Mouse (Mus musculus) left cerebral cortex, adult 8-10 months (tissue): ENCODE measurements at regions not wholly inside any gene's neighbourhood (a gene's known extent, or its start where the extent isn't known, plus 50 kb on each side); places are given as distances from the start of the nearest gene placed in this dataset.
A peak's percentile ranks its signal among the peaks of the same experiment; 100 is the strongest.
"Not testable (repeated sequence)": the region's sequence is repeated elsewhere in the genome, so short reads cannot be mapped to it uniquely, and the experiment has no call there.

Experiments
- DNase-seq, 2 experiments: peaks; one replicate each; pipeline ENCODE4 v3.0.0; 2022; ENCODE audit warnings: low spot score in 2 of 2

DNA sequence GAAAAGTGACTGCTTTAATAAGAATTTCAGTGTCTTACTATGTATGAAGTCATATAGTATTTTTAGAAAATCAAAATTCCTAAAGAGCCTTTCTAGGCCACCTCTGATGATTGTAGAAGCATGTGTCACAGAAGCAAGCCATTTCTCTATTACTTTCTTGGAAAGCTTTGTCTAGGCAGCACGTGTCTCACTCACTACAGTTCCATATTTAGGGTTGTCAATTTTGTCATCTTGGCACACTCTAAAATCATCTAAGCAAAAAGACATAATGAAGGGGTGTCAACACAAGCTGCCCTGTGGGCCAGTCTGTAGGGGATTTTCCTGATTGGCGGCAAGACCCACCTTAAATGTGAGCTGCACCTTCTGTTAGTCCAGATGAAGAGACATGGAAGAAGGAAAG is 723.1 kb upstream of the Brinp1 start:
- DNase-seq, result no peak

GRCm38 (mm10) chr4:69673456-69673855 is 719.3 kb upstream of the Brinp1 start:
- no peak for DNase-seq

GRCm38 (mm10) chr4:69628908-69629307 is 674.7 kb upstream of the Brinp1 start:
- no peak for DNase-seq

DNA sequence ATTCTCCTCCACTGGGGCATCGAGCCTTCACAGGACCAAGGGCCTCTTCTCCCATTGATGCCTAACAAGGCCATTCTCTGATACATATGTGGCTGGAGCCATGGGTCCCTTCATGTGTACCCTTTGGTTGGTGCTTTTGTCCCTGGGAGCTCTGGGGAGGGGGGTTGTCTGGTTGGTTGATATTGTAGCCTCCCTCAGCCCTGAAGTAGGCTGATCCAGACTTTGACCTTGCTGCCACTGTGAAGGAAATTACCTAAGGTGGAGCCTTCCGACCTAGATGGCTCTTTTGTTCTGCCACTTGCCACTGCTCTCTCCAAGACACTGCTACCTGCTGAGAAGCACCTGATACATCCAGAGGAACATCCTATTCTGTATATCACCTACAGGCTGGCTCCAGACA is 672.2 kb upstream of the Brinp1 start:
- DNase-seq, result not testable (repeated sequence)

DNA sequence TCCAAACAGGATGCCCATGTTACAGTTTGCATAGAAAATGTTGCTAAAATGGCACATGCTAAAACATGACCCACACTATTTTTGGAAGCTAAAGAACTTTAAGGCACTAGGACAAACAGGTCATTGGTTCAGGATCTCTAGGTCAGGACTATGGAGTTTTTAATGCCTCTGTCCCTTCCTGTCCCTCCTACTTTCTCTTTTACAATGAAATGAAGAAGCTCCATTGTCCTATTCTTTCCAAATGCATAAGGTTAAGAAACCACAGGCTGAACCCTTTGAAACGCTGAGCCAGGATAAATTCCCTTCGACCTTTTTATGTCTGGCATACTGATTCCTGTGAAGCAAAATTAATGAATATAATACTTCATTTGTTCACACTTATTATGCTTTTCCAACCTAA is 671.6 kb upstream of the Brinp1 start:
- no peak for DNase-seq

DNA sequence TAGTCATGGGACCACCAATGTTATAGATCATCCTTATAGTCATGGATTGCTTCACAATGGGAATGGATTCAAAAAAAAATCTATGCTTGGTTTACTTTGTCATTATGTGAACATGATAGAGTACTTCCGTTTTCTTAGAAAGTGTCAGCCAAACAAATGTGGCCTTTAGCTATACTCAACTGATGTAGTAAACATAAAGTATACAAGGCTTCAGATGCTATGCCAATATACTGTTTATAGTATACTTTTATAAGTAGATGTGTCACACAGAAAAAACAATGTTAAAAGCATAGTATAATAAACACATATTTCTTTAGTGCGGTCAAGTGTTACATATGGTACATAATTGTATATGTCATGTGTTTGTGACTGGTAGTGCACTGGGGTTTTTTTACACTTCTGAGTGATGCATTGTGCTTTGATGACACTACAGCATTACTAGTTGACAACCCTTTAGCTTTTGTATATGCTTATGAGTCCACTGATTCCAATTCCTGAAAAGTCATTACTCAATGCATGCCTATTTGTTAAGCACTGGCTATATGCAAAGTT is 666.9 kb upstream of the Brinp1 start:
- DNase-seq, result no peak

DNA sequence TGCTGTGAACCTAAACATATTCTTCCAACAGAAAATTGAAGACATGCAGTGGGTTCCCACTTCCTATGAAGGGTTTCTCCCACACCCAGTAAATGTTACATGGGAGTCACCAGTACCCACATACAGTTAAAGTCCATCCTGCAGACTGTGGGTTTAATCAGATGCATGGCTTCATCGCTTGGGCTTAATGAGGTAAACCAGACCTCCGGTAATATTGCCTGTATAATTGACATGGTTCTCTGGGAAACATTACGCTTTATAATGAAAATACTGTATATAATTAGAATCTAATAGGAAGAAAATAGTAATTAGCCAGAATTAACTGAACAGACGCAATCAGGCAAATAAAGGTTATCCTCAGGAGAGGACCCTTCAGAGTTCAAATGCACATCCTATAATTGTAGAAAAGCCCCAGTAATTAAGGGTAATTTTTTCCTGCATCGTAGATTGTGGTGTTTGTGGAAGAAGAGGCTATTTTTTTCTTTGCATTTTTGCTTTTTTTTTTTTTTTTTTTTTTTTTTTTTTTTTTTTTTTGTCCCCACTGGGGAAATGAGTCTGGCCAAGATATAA is 664.0 kb upstream of the Brinp1 start:
- DNase-seq, result no peak

- no peak for DNase-seq
These were observed 660.7 kb upstream of the Brinp1 start for GRCm38 (mm10) chr4:69614901-69615300.

- DNase-seq, result no peak
These were observed 657.6 kb upstream of the Brinp1 start for GRCm38 (mm10) chr4:69611681-69612300.

DNA sequence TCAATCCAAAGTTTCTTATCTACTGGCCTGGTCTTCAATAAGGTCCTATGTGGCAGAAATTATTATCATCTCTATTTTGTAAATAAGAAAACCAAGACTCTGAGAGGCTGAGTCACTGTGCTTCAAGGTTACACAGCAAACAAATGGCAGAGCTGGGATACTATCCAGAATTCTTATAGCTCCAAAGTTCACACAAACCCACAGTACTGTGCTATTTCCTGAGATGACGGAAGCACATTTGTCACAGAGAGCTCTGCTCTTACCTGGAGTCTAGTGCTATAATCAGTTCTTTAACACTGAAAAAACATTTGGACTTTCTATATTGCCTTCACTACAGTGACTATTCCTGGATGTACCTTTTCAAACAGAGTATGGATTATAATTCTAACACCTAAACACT is 654.7 kb upstream of the Brinp1 start:
- DNase-seq, result no peak

- DNase-seq, result no peak
These were observed 642.9 kb upstream of the Brinp1 start for GRCm38 (mm10) chr4:69596992-69597541.

DNA sequence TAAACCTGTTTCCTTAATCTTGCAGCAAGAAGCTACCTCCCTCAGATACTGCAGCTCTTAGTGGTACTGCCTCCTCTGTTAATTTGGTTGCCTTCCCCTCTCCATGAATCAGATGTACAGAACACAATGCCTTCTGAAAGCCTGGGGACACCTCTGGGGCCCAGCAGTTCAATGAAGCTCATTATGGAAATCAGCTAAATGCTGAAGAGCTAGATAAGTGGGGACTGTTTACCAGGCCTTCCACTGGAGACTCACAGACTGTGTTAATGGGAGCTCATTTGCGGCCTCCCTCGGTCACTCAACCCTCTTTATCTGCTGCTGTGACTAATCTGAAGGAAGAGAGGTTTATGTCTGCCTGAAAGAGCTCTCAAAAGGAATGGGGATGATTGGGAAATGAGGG is 639.8 kb upstream of the Brinp1 start:
- DNase-seq, result no peak

- no peak for DNase-seq
These were observed 622.1 kb upstream of the Brinp1 start for GRCm38 (mm10) chr4:69576256-69576655.

GRCm38 (mm10) chr4:69548104-69548503 is 593.9 kb upstream of the Brinp1 start:
- no peak for DNase-seq

DNA sequence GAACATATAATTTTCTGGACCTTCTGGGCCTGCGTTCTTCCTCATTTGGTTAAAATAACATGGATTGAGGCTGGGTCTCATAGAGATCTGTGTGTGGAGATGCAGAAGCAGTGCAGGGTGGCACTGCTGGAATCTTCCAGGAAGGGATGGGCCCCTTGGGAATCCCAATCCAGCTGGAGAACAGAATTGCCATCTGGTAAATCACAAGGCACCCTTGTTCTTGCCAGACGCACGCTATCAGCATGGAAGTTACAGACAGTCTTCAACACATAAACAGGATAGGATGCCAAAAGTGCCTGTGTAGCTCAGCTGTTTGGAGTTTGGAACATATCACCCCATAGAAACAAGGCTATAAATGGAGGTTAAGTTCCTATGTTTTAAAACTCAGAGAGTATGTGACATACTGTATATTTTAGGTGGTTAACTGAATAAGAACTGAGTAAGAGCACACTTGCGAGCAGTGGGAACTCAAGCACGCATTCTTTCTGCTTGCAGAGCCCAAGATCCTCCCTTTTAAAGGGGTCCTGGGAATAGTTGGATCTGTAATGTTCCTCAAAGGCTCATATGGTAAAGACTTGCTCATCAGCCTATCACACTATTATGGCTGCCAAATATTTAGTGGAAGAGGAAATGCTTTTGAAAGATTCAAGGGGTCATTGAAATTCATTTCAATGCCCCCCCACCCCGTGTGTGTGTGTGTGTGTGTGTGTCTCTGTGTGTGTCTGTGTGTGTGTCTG is 584.1 kb upstream of the Brinp1 start:
- DNase-seq, result peak; percentile 3 to 50

GRCm38 (mm10) chr4:69533107-69533506 is 578.9 kb upstream of the Brinp1 start:
- peak in 1 of 2 experiments; percentile 18 for DNase-seq

DNA sequence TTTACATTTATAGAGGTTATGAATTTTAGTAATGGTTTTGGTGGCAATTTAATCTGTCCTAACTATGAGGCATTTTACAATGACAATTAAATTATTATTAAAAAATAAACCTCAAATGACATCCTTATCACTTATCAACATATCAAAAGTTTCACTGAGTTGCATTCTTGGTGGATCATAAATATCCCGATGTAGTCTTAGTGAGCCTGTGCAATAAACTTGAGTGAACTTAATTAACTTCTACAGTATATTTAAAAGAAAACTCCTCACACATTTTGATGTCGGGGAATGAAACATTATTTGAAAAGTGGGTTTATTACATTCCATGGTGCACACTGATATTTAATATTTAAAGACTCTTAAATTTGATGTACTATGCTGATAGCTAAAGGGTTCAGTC is 568.9 kb upstream of the Brinp1 start:
- no peak for DNase-seq

GRCm38 (mm10) chr4:69508281-69508680 is 554.1 kb upstream of the Brinp1 start:
- DNase-seq, result no peak

DNA sequence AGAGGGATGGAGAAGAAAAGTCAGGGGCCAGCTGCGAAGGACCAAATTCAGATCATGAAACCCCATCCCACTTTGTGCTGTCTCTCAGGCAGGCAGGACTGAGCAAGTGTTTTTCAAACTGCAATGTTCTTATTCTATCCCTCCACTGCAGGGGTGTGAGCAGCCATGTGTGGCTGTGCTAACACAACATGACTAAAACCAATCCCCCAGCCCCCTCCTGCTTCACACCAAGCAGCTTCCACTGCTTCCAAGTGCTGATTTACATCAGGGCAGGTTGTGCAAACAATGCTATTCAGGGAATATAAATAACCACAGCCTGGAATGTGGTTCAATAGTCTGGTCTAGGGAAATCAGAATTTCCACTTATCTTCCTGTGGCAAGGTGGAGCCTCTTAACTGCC is 517.0 kb upstream of the Brinp1 start:
- DNase-seq, result peak in 1 of 2 experiments; percentile 51

GRCm38 (mm10) chr4:69459990-69460389 is 505.8 kb upstream of the Brinp1 start:
- DNase-seq, result no peak

DNA sequence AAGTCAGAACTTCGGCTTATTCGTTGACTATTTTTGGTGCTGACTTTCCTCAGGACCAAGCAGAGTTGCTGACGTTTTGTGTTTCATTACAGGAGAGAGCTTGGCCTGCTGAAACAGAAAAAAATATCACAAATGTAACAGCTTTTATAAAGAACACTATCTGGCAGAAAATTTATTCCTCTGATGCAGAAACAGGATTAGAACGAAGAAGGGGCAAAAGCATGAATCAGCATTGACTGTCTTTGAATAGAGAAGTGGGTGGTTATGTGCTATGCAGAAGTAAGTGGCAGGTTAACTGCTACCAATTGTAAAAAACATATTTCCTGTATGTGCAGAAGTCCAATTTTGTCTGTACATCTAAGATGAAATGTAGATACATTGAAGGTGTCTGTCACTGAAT is 502.2 kb upstream of the Brinp1 start:
- DNase-seq, result no peak

DNA sequence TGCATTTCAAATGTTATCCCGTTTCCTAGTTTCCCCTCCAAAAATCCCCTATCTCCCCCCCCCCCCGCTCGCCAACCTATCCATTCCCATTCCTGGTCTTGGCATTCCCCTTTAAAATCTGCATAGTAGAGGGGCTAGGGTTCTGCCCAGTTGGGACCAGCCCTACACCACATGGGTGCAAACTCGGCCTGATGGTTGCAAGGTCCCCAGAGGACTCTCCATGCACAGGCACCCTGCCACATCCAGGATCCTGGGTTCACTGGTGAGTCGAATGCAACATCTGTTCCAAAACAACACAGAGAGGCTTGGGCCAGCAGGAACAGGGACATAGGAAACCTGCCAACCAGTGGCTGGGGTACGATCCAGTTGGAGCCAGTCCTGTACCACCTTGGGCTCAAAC is 492.0 kb upstream of the Brinp1 start:
- DNase-seq, result no peak
